Mouse (Mus musculus) heart, postnatal 0 days (tissue): ENCODE data around the gene Jph3. TPM values are rescaled to one million over a fixed set of nuclear protein-coding genes. Genes with fewer than 3 reads are reported as not detected.

Source experiments
- ATAC-seq: fragments of 200-750 bp; cut with Nextera tagmentation; 2 replicates; pipeline ENCODE4 v1.8.0; 2017; ENCODE audit warnings: low read depth, moderate number of reproducible peaks, moderate library complexity; ENCODE audit not compliant: insufficient read depth
- DNase-seq: peaks from one replicate; pipeline ENCODE4 v3.0.0-alpha.2; 2016; ENCODE audit warnings: low spot score
- H3K27ac ChIP-seq: fragments of 300-500 bp; sonication (generic); 2 replicates; pipeline ENCODE4 v1.5.1; 2014; ENCODE audit warnings: low read depth, mild to moderate bottlenecking
- H3K27me3 ChIP-seq: fragments of 300-500 bp; sonication (generic); 2 replicates; pipeline ENCODE4 v1.6.1; 2014; ENCODE audit warnings: low read length, mixed read lengths; ENCODE audit not compliant: control insufficient read depth, insufficient read depth
- H3K36me3 ChIP-seq: fragments of 300-500 bp; sonication (generic); replicated peaks from 2 replicates; pipeline ENCODE4 v1.6.1; 2014; ENCODE audit warnings: low read length, mixed read lengths; ENCODE audit not compliant: control insufficient read depth, insufficient read depth
- H3K4me1 ChIP-seq: fragments of 300-500 bp; sonication (generic); 2 replicates; pipeline ENCODE4 v1.6.1; 2014; ENCODE audit warnings: antibody characterized with exemption; ENCODE audit not compliant: control insufficient read depth, insufficient read depth
- H3K4me2 ChIP-seq: fragments of 300-500 bp; sonication (generic); 2 replicates; pipeline ENCODE4 v1.6.1; 2014; ENCODE audit warnings: low read depth, mild to moderate bottlenecking, low read length, moderate library complexity
- H3K4me3 ChIP-seq: fragments of 300-500 bp; sonication (generic); 2 replicates; pipeline ENCODE4 v1.5.1; 2014; ENCODE audit warnings: low read depth, low read length
- H3K9ac ChIP-seq: fragments of 300-500 bp; sonication (generic); replicated peaks from 2 replicates; pipeline ENCODE4 v1.6.1; 2014; ENCODE audit warnings: low read depth, low read length, mixed read lengths
- H3K9me3 ChIP-seq: fragments of 300-500 bp; sonication (generic); replicated peaks from 2 replicates; pipeline ENCODE4 v1.6.1; 2016; ENCODE audit warnings: low read length; ENCODE audit not compliant: control insufficient read depth
- CTCF ChIP-seq: IDR thresholded peaks from 2 replicates; pipeline ENCODE4 v1.5.1; 2016; ENCODE audit warnings: antibody characterized with exemption, control low read depth, low read depth
- EP300 ChIP-seq: IDR thresholded peaks from 2 replicates; pipeline ENCODE4 v1.6.1; 2016; ENCODE audit warnings: antibody characterized with exemption, low read depth
- WGBS: fragments of 180-500 bp; shearing (Covaris S2); extraction: QIAGEN DNeasy Blood & Tissue Kit; methylation state at CpG from one replicate; pipeline ENCODE4 v1.1.7; 2014; 5-methylcytosine and 5-hydroxymethylcytosine counted together
- polyA plus RNA-seq: library from polyadenylated mRNA; unstranded; fragments of >200 nt; fragmentation: Nextera tagmentation; extraction: Ambion mirVana; gene quantifications from 2 replicates; pipeline ENCODE4 v1.2.1, GENCODE M21; 2015
- total RNA-seq: library from RNA; depleted of rRNA; stranded (reverse); fragments of >200 nt; gene quantifications from 2 replicates; pipeline ENCODE4 v1.2.3, GENCODE M21; 2014; ENCODE audit warnings: low replicate concordance; rRNA removed

Jph3 gene
- total RNA-seq, result not detected in 2 replicates
- polyA plus RNA-seq, result 0.03 and 0.07 TPM in 2 replicates

- no peak within 1 kb of the TSS for H3K27ac ChIP-seq
- peak within 1 kb of the TSS; percentile 47 for H3K4me3 ChIP-seq
- H3K27me3 ChIP-seq, result peaks cover 66% of the 10 kb centered on the region
Measured at GRCm38 (mm10) chr8:121729323-121729722, at the start of gene Jph3. Gene Jph3, plus strand, starts transcription at chr8:121729623.

GRCm38 (mm10) chr8:121680896-121681295 lies 48.5 kb upstream of the Jph3 start:
- ATAC-seq (no peak), DNase-seq (no peak)
- TF ChIP-seq CTCF (no peak), EP300 (no peak)
- Histone ChIP-seq H3K4me2 (no peak overlapping the region), H3K4me1 (no peaks in the 10 kb centered on the region), H3K4me3 (no peak overlapping the region), H3K9ac (no peak overlapping the region), H3K9me3 (no peaks in the 10 kb centered on the region), H3K27me3 (0 out of 2 replicates have a peak, but pooled peaks cover 6% of the 10 kb centered on the region), H3K27ac (no peak overlapping the region), H3K36me3 (no peaks in the 10 kb centered on the region)
- 74% methylated on average over 4 of the region's 4 CpGs for WGBS

More at GRCm38 (mm10) chr8:121729323-121729722, at the start of gene Jph3:
- DNase-seq (no peak), ATAC-seq (no peak)
- no peak within 1 kb of the TSS for H3K9ac ChIP-seq
- H3K4me1 ChIP-seq, result no peaks in the 10 kb centered on the region
- 0 out of 2 replicates have a peak, but pooled peaks cover 3% of the 10 kb centered on the region for H3K9me3 ChIP-seq
- 10% methylated on average over 12 of the region's 12 CpGs for WGBS
- no peaks in the 10 kb centered on the region for H3K36me3 ChIP-seq
- TF ChIP-seq EP300 (no peak), CTCF (no peak)
- peak within 1 kb of the TSS; percentile 80 for H3K4me2 ChIP-seq

GRCm38 (mm10) chr8:121681457-121681856 lies 48.0 kb upstream of the Jph3 start:
- 35% methylated on average over 10 of the region's 10 CpGs for WGBS
- ATAC-seq, result no peak
- H3K9ac ChIP-seq, result no peak overlapping the region
- H3K4me1 ChIP-seq, result no peaks in the 10 kb centered on the region
- H3K36me3 ChIP-seq, result no peaks in the 10 kb centered on the region
- H3K4me3 ChIP-seq, result no peak overlapping the region
- H3K9me3 ChIP-seq, result no peaks in the 10 kb centered on the region
- no peak for DNase-seq
- no peak overlapping the region for H3K4me2 ChIP-seq
- H3K27me3 ChIP-seq, result 0 out of 2 replicates have a peak, but pooled peaks cover 6% of the 10 kb centered on the region
- no peak for TF ChIP-seq CTCF
- no peak for TF ChIP-seq EP300
- no peak overlapping the region for H3K27ac ChIP-seq

GRCm38 (mm10) chr8:121683083-121683832 lies 46.2 kb upstream of the Jph3 start:
- ATAC-seq, result no peak

GRCm38 (mm10) chr8:121685419-121685818 lies 44.0 kb upstream of the Jph3 start:
- TF ChIP-seq CTCF, result peak; percentile 69
- no peak for TF ChIP-seq EP300
- H3K9ac ChIP-seq, result no peak overlapping the region
- H3K4me3 ChIP-seq, result no peak overlapping the region
- ATAC-seq (no peak), DNase-seq (no peak)
- H3K4me2 ChIP-seq, result no peak overlapping the region
- 0 out of 2 replicates have a peak, but pooled peaks cover 6% of the 10 kb centered on the region for H3K27me3 ChIP-seq
- H3K4me1 ChIP-seq, result no peaks in the 10 kb centered on the region
- no peak overlapping the region for H3K27ac ChIP-seq
- H3K9me3 ChIP-seq, result no peaks in the 10 kb centered on the region
- H3K36me3 ChIP-seq, result no peaks in the 10 kb centered on the region
- WGBS, result 6% methylated on average over 4 of the region's 4 CpGs

More at GRCm38 (mm10) chr8:121683083-121683832, 46.2 kb upstream of the Jph3 start:
- no peak overlapping the region for H3K9ac ChIP-seq
- no peaks in the 10 kb centered on the region for H3K36me3 ChIP-seq
- no peak for TF ChIP-seq CTCF
- no peak for TF ChIP-seq EP300
- no peaks in the 10 kb centered on the region for H3K4me1 ChIP-seq
- H3K27ac ChIP-seq, result no peak overlapping the region
- H3K27me3 ChIP-seq, result 0 out of 2 replicates have a peak, but pooled peaks cover 6% of the 10 kb centered on the region
- H3K4me2 ChIP-seq, result no peak overlapping the region
- no peaks in the 10 kb centered on the region for H3K9me3 ChIP-seq
- no peak for DNase-seq
- H3K4me3 ChIP-seq, result no peak overlapping the region
- 59% methylated on average over 10 of the region's 10 CpGs for WGBS
